Mouse (Mus musculus) layer of hippocampus, adult 8-10 months (tissue): Measurements from ENCODE around the gene Plcg2. TPM values are rescaled to one million over a fixed set of nuclear protein-coding genes. Genes with fewer than 3 reads are reported as not detected.

Experiments
- DNase-seq, 2 experiments: peaks; one replicate each; pipeline ENCODE4 v3.0.0; 2022; ENCODE audit warnings: low spot score in 2 of 2
- total RNA-seq, 4 experiments: library from RNA; stranded (reverse); gene quantifications; 2 replicates each; pipeline ENCODE4 v1.2.4; 2022

Plcg2 gene
- 10 to 100 TPM in 1 of 4 experiments, 1 to 10 TPM in 3; 3.1 to 10.2 (median 5.7) TPM for total RNA-seq

DNA sequence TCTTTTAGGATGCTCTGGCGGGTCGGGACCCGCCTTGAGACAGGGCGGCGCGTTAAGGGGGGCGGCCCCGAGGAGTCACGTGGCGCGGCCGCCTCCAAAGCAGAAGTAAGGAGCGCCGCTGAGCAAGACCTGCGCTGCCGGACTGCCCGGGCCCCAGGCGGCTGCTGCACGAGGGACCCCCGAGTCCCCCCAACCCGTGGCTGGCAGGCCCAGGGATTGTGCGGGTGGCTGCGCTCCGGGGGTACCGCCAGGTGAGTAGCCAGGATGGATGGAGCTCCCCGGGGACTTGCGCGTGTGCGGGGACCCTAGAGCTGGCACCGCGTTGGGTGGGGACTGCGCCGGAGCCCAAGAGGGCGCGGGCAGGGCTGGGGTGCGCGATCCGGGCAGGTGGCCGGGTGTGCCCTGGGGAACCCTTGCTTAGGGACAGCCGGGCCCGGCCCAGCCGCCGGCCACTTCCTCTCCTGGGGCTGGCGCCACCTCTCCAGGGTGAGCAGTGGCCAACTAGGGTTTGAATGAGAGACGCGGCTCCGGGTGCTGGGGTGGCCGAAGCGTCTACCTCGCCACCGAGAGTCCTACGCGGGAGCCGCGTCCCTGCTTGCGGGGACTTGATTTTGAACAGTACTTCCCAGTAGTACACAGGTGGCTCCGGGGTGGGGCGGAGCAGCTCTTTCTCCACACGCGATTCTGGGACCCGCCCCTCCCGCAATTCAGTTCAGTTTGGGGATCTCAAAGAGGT, at the start of gene Plcg2:
TSS of gene Plcg2 (plus strand) at position 113 of the 736 bp plus-strand sequence.
- DNase-seq = no peak

- DNase-seq = peak; percentile 62 to 67
These were observed 47.0 kb upstream of the Plcg2 start for GRCm38 (mm10) chr8:117451072-117451471.

- no peak for DNase-seq
These were observed 44.1 kb upstream of the Plcg2 start for GRCm38 (mm10) chr8:117453974-117454373.

DNA sequence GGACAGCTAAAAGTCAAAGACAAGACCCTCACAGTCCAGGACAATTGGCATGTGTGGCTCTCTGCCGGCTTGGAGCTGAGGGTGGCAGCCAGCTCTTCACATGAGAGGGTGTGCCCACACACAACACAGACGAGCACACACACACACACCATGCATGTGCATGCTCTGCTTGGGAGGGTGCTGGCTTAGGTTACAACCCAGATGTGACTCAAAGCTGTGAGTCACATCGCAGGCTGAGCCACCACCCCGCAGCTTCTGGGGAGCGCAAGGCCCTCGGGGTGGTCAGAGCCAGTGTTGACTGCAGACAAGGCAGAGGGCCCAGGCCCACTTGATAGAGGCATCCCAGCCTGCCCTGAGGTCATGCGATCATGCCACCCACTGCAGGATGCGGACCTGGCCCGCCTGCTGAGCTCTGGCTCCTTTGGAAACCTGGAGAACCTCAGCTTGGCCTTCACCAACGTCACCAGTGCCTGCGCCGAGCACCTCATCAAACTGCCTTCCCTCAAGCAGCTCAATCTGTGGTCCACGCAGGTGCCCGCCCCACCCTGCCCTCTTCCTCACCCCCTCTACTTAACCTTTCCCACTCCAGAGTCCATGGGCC, 43.5 kb upstream of the Plcg2 start:
- DNase-seq = no peak

GRCm38 (mm10) chr8:117455701-117456100, 42.4 kb upstream of the Plcg2 start:
- no peak for DNase-seq

- DNase-seq = no peak
These were observed 39.7 kb upstream of the Plcg2 start for GRCm38 (mm10) chr8:117458440-117458839.

DNA sequence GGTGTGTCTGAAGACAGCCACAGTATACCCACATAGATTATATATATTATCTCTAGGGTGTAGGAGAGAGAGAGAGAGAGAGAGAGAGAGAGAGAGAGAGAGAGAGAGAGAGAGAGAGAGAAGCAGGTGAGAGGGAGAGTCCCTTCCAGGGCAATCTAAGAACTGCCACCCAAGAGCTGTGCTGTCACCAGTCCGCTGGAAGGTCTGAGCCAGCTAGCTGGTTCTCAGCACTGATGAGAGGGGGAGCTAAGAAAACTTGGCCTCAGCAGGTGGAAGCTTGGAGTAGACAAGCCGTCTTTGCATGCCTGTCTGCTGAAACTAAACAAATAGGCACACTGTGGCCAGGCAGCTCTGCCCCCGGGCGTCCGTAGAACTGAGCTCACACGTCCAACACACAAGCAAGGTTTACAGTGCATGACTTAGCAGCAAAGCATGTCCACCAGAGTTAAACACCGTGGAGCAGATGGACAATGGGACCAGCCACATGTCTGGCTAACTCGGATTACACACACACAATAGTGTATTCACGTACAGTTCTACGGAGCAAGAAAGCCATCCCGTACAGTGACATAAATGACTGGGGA, 35.3 kb upstream of the Plcg2 start:
- no peak for DNase-seq

DNA sequence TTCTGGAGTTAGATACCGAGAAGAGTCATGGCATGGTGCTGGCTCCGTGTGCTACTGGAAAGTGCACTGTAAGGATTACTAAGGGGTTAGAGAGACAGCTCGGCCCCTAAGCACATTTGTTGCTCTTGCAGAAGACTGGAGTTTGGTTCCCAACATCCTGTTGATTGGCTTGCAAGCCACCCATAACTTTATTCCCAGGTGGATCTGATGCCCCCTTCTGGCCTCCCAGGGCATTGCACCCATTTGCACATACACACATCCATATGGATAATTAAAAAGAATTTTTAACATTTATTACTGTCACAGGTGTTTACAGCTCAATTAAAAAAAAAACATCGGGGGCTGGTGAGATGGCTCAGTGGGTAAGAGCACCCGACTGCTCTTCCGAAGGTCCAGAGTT, 33.6 kb upstream of the Plcg2 start:
- DNase-seq = no peak

DNA sequence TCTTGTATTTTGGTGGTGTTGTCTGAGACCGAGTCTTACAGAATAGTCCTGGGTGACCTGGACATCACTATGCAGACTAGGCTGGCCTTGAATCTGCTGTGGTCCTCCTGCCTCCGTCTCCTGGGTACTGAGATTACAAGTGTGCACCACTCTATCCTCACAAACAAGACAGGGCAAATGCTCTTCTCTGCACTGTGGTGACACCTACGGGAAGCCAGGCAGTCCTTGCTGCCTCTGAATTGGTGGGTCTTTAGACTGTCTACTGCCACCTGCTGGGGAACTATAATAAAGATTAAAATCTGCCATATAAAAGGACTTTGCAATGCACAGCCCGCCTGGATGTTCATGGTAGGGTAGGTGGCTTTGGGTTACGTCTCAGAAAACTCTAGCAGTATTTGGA, 32.8 kb upstream of the Plcg2 start:
- no peak for DNase-seq

DNA sequence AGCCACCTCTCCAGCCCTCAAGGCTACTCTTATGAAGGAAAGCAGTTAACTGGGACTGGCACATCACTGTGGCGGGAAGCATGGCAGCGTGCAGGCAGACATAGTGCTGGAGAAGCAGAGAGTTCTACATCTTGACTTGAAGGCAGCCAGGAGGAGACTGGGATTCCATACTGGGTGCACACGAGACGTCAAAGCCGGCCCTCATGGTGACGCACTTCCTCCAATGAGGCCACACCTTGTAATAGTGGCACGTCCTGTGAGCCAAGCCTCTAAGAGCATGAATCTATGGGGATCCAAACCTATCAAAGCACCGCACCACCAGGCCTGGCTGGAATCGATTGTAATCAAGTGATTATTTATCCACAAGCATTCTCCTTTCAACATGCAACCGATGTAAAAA, 30.6 kb upstream of the Plcg2 start:
- no peak for DNase-seq

- DNase-seq = no peak
These were observed 28.4 kb upstream of the Plcg2 start for GRCm38 (mm10) chr8:117469431-117470341.

DNA sequence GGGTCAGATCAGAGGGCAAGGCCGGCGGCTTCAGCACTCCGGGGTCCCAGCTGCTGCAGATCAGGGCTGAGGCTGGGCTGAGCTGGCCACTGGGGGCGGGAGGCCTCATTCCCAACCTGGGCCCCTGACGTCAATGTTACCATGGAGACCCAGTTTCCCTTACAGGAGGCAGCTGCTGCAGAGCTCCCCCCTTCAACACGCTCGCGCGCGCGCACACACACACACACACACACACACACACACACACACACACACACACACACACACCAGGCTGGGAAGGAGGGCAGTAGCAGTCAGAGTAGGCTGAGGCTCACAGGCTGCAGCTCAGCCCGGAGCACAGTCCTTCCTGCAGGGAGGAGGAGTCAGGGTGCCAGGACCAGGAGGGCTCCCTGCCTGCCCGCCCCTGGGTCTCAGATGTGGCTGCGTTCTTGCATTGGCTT, 27.7 kb upstream of the Plcg2 start:
- peak; percentile 80 to 87 for DNase-seq

GRCm38 (mm10) chr8:117471174-117471573, 26.9 kb upstream of the Plcg2 start:
- DNase-seq = peak in 1 of 2 experiments; percentile 77

DNA sequence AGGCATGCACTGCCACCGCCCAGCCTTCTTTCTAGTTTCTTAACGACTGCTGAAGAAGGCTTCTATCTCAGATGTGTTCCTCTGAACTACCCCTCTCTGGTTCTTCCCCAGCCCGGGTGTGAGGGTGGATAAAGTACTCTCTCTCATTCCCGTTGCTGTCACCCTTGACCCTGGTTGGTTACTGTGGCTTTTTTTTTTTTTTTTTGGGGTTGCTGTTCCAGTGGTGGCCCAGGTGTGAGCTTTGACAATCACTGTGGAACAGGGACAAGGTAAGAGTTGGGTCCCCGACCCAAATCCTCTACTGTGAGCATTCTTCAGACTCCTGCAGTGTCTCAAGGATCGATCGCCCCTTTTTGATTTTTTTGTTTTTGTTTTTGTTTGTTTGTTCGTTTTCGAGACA, 26.4 kb upstream of the Plcg2 start:
- no peak for DNase-seq

- no peak for DNase-seq
These were observed 25.8 kb upstream of the Plcg2 start for GRCm38 (mm10) chr8:117472332-117472731.

DNA sequence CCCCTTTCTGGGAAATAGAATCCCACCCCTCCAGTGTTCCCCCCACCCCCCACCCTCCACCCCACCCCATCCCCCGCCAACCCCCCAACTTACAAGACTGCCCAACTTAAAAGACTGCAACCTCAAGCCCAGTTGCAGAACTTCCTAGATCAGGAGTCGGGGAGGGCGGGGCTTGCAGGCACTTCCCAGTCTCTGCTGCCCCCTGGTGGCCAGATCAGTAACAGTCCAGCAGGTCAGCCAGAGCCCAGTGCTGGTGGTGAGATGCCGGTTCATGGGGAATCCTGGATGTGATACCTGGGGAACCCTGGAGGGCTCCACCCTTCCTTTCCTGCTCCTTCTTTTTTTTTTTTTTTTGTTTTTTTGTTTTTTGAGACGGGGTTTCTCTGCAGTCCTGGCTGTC, 23.1 kb upstream of the Plcg2 start:
- DNase-seq = peak; percentile 81 to 92

GRCm38 (mm10) chr8:117475819-117476218, 22.3 kb upstream of the Plcg2 start:
- DNase-seq = no peak

GRCm38 (mm10) chr8:117478082-117478481, 20.0 kb upstream of the Plcg2 start:
- no peak for DNase-seq

DNA sequence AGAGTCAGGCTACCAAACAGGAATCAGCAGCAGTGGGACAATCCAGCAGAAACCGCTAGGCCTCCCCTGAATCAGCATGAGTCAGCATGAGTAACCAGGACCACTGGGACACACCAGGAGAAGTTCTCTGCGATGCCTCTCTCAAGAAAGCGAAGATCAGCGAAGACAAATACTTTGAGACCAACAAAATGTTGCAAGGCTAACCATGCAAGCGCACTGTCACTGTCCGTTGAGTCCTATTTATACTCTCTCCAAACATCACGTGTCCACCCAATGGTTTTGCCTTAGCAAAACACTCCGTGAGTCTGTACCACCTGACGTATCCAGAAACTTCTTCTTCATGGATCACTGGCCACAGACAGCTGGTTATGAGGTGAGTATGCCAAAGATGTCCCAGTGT, 18.1 kb upstream of the Plcg2 start:
- DNase-seq = no peak

DNA sequence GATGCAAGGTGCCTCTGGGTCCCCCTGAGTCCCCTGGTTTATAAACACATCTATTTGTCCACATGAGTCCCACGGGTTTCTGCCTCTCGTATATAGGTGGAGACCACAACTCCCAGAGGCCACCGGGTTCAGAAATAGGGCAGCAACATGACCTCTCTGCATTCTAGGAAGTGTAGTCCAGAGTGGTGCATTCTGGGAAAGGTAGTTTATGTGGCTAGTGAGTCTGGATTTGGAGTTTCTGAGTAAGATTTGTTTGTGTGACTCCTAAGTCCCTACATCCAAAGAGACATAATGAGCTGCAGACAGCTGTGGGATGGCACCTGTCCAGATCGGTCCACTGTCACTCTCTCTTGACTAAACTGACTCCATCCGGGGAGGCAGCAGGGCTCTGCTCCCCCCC, 17.6 kb upstream of the Plcg2 start:
- DNase-seq = no peak

DNA sequence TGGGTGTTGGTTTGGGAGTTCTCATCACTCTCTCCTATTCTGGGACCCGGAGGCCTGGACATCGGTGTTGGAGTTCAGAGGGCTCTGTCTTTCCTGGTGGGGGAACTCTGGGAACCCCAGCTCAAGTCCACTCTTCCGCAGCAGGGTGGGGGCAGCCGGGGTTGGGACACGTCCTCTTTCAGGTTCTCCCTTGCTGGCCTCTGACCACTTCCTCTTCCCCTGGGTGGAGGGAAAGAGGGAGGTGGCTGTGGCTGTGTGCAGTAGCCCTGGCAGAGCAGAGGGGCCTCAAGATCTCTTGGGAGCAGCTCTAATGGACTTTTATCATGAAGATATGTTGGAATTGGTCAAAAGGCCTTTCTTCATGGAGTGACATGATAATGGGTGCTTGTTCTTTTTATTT, 16.3 kb upstream of the Plcg2 start:
- no peak for DNase-seq

DNA sequence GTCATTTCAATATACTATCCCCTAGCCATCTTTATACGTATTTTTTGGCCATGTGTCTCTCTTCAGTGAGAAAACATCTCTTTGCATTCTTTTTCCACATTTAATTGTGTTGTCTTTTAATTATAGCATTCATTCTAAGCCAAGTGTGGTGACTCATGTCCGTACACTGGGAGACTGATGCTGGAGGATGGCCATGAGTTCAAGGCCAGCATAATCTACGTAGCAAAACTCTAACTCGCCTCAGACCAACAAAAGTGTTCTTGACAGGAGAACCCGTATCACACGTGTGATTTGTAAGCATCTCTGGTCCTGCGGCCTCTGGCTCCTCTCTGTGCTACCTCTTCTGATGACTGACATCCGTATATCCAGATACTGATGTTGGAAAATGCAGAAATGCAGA, 13.4 kb upstream of the Plcg2 start:
- no peak for DNase-seq
